Mouse (Mus musculus) frontal cortex, adult (tissue): ENCODE data around the gene Synj1.
A peak's percentile ranks its signal among the peaks of the same experiment; 100 is the strongest.

ENCODE experiments used
- ATAC-seq: cut with Nextera tagmentation; 2 replicates; pipeline ENCODE4 v1.9.2; 2017; ENCODE audit warnings: mild to moderate bottlenecking, moderate library complexity, mixed read lengths; ENCODE audit not compliant: low TSS enrichment

Gene Synj1

GRCm38 (mm10) chr16:90890683-90891082, 120.4 kb downstream of the Synj1 start:
- peak; percentile 62 for ATAC-seq
